Mouse (Mus musculus): Measurements from ENCODE around the gene Sem1. TPM values are rescaled to one million over a fixed set of nuclear protein-coding genes. Genes with fewer than 3 reads are reported as not detected.

The Sem1 gene
- polyA plus RNA-seq (2012; rRNA removed; ENCODE audit: low replicate concordance), result 11.2 and 14.8 TPM in 2 replicates

GRCm38 (mm10) chr6:6578304-6579149 lies at the start of gene Sem1:
TSS of gene Sem1 (minus strand) at chr6:6578663.

Measured in mammary gland, adult 2 months (tissue).